Mouse (Mus musculus): ENCODE measurements around the gene Krt28.

- TF ChIP-seq POLR2A (IDR thresholded peaks at IDR 0.05; ENCODE audit: borderline replicate concordance, control insufficient read depth, low read depth, low read length) (no peak), CTCF (IDR thresholded peaks at IDR 0.05; ENCODE audit: control insufficient read depth, insufficient read depth, low read length) (no peak)
These were observed 41.3 kb downstream of the Krt28 start for GRCm38 (mm10) chr11:99333426-99333825.
